Mouse (Mus musculus): ENCODE measurements around the gene Ikzf4.

Gene Ikzf4

GRCm38 (mm10) chr10:128612433-128613153, 33.2 kb downstream of the Ikzf4 start:
- peak; percentile 73 for DNase-seq (ENCODE audit: low spot score)

- DNase-seq (ENCODE audit: low spot score) = no peak
Measured at GRCm38 (mm10) chr10:128606483-128606882, 39.3 kb downstream of the Ikzf4 start.

- no peak for DNase-seq (ENCODE audit: low spot score)
Measured at GRCm38 (mm10) chr10:128602470-128603128, 43.2 kb downstream of the Ikzf4 start.

- DNase-seq (ENCODE audit: low spot score) = no peak
Measured at GRCm38 (mm10) chr10:128601499-128601898, 44.3 kb downstream of the Ikzf4 start.

GRCm38 (mm10) chr10:128598476-128598875, 47.3 kb downstream of the Ikzf4 start:
- no peak for DNase-seq (ENCODE audit: low spot score)

- DNase-seq (ENCODE audit: low spot score) = no peak
Measured at GRCm38 (mm10) chr10:128592797-128593196, 53.0 kb downstream of the Ikzf4 start.

- no peak for DNase-seq (ENCODE audit: low spot score)
Measured at GRCm38 (mm10) chr10:128591436-128591835, 54.4 kb downstream of the Ikzf4 start.

GRCm38 (mm10) chr10:128590193-128590690, 55.5 kb downstream of the Ikzf4 start:
- peak; percentile 59 for DNase-seq (ENCODE audit: low spot score)

- DNase-seq (ENCODE audit: low spot score) = peak; percentile 77
Measured at GRCm38 (mm10) chr10:128589464-128590192, 56.2 kb downstream of the Ikzf4 start, which contains the start of gene Erbb3. TSS of gene Erbb3 (minus strand) at chr10:128589652.

GRCm38 (mm10) chr10:128588775-128589463, 56.9 kb downstream of the Ikzf4 start:
- peak; percentile 44 for DNase-seq (ENCODE audit: low spot score)

GRCm38 (mm10) chr10:128588136-128588535, 57.7 kb downstream of the Ikzf4 start:
- no peak for DNase-seq (ENCODE audit: low spot score)

- no peak for DNase-seq (ENCODE audit: low spot score)
Measured at GRCm38 (mm10) chr10:128587697-128588096, 58.1 kb downstream of the Ikzf4 start.

- no peak for DNase-seq (ENCODE audit: low spot score)
Measured at GRCm38 (mm10) chr10:128587120-128587519, 58.7 kb downstream of the Ikzf4 start.

- DNase-seq (ENCODE audit: low spot score) = no peak
Measured at GRCm38 (mm10) chr10:128586546-128586945, 59.2 kb downstream of the Ikzf4 start.

GRCm38 (mm10) chr10:128584386-128584785, 61.4 kb downstream of the Ikzf4 start:
- DNase-seq (ENCODE audit: low spot score) = peak; percentile 90

GRCm38 (mm10) chr10:128583644-128584043, 62.1 kb downstream of the Ikzf4 start:
- peak; percentile 91 for DNase-seq (ENCODE audit: low spot score)

Measured in lung, postnatal 25 days (tissue).